Mouse (Mus musculus) bone marrow, adult 2 months (tissue): Measurements from ENCODE around the gene Hoxc12.

Source experiments
- CTCF ChIP-seq: fragments of 200-500 bp; IDR thresholded peaks from 2 replicates; pipeline ENCODE4 v1.5.1; 2011; ENCODE audit warnings: low read length, control low read depth; ENCODE audit not compliant: control insufficient read depth, insufficient read depth
- POLR2A ChIP-seq: fragments of 200-500 bp; IDR thresholded peaks from 2 replicates; pipeline ENCODE4 v1.6.1; 2011; ENCODE audit warnings: low read depth, mild to moderate bottlenecking, control low read depth, low read length, borderline replicate concordance; ENCODE audit not compliant: control insufficient read depth

- TF ChIP-seq POLR2A (no peak), CTCF (no peak)
Observed at GRCm38 (mm10) chr15:102945185-102946077, 8.9 kb downstream of the Hoxc12 start.
